Mouse (Mus musculus) G1E (cell line): ENCODE measurements around the gene Invs.

ENCODE experiments used
- CTCF ChIP-seq: IDR thresholded peaks from 2 replicates; pipeline ENCODE4 v1.5.1; 2012; ENCODE audit warnings: low read depth, low read length, inconsistent platforms, mixed read lengths
- GATA1 ChIP-seq: IDR thresholded peaks from 2 replicates; pipeline ENCODE4 v1.6.1; 2012; ENCODE audit warnings: borderline replicate concordance, low read length, inconsistent platforms, mixed read lengths
- GATA2 ChIP-seq: IDR thresholded peaks from 2 replicates; pipeline ENCODE4 v1.6.1; 2012; ENCODE audit warnings: low read depth, low read length, inconsistent platforms, borderline replicate concordance
- POLR2AphosphoS5 ChIP-seq: IDR thresholded peaks from 2 replicates; pipeline ENCODE4 v1.6.1; 2012; ENCODE audit warnings: low read depth, low read length, inconsistent platforms; ENCODE audit not compliant: insufficient replicate concordance
- TAL1 ChIP-seq: conservative IDR thresholded peaks from 2 replicates; pipeline ENCODE4 v1.6.1; 2012; ENCODE audit warnings: low read depth, low read length, inconsistent platforms, mixed read lengths

DNA sequence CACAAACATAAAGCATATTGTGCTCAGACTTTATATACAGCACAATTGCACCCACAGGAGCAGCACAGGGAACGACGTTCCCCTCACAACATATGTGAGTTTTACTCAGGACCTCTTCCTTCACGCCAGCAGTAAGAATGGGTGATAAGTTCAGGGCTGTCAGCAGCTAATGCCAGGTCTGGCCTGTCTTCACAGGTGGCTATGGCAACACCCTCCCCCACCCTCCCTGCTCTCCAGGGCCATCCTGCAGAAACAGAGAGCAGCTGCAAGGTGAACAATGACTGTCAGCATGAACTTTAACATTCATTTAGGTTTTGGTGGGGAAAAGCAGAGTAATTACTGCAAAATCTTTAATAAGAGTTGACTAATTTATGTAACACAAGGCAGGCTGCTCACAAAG lies 147.9 kb downstream of the Invs start:
- no peak for TF ChIP-seq CTCF
- TF ChIP-seq GATA1: no peak
- TF ChIP-seq POLR2AphosphoS5: no peak
- no peak for TF ChIP-seq GATA2
- TF ChIP-seq TAL1: no peak
